Mouse (Mus musculus) hindbrain, postnatal 0 days (tissue): ENCODE measurements around the gene Aadacl4. TPM values are rescaled to one million over a fixed set of nuclear protein-coding genes. Genes with fewer than 3 reads are reported as not detected.
"Not testable (repeated sequence)": the region's sequence is repeated elsewhere in the genome, so short reads cannot be mapped to it uniquely, and the experiment has no call there.

ENCODE experiments used
- ATAC-seq: fragments of 200-750 bp; cut with Nextera tagmentation; 2 replicates; pipeline ENCODE4 v1.8.0; 2017; ENCODE audit warnings: mild to moderate bottlenecking, moderate TSS enrichment, moderate library complexity
- DNase-seq: peaks from one replicate; pipeline ENCODE4 v3.0.0-alpha.2; 2015; ENCODE audit warnings: low spot score
- H3K27ac ChIP-seq: fragments of 300-500 bp; sonication (generic); 2 replicates; pipeline ENCODE4 v1.5.1; 2014; ENCODE audit warnings: mild to moderate bottlenecking
- H3K27me3 ChIP-seq: fragments of 300-500 bp; sonication (generic); 2 replicates; pipeline ENCODE4 v1.6.1; 2014; ENCODE audit warnings: low read length, mixed read lengths; ENCODE audit not compliant: insufficient read depth
- H3K36me3 ChIP-seq: fragments of 300-500 bp; sonication (generic); 2 replicates; pipeline ENCODE4 v1.6.1; 2014; ENCODE audit warnings: low read length, mixed read lengths; ENCODE audit not compliant: insufficient read depth
- H3K4me1 ChIP-seq: fragments of 300-500 bp; sonication (generic); 2 replicates; pipeline ENCODE4 v1.6.1; 2014; ENCODE audit warnings: antibody characterized with exemption, low read length, mixed read lengths; ENCODE audit not compliant: insufficient read depth
- H3K4me2 ChIP-seq: fragments of 300-500 bp; sonication (generic); 2 replicates; pipeline ENCODE4 v1.6.1; 2014; ENCODE audit warnings: low read depth, mild to moderate bottlenecking, low read length, moderate library complexity, mixed read lengths
- H3K4me3 ChIP-seq: fragments of 300-500 bp; sonication (generic); 2 replicates; pipeline ENCODE4 v1.5.1; 2014; ENCODE audit warnings: low read length
- H3K9ac ChIP-seq: fragments of 300-500 bp; sonication (generic); replicated peaks from 2 replicates; pipeline ENCODE4 v1.6.1; 2014; ENCODE audit warnings: mild to moderate bottlenecking, low read length, moderate library complexity, mixed read lengths
- H3K9me3 ChIP-seq: fragments of 300-500 bp; sonication (generic); 2 replicates; pipeline ENCODE4 v1.6.1; 2016; ENCODE audit warnings: low read length, mixed read lengths
- CTCF ChIP-seq: IDR thresholded peaks from 2 replicates; pipeline ENCODE4 v1.5.1; 2016; ENCODE audit warnings: antibody characterized with exemption, control low read depth, low read depth
- WGBS: fragments of 180-500 bp; shearing (Covaris S2); extraction: QIAGEN DNeasy Blood & Tissue Kit; methylation state at CpG from one replicate; pipeline ENCODE4 v1.1.7; 2014; 5-methylcytosine and 5-hydroxymethylcytosine counted together
- polyA plus RNA-seq: library from polyadenylated mRNA; unstranded; fragments of >200 nt; fragmentation: Nextera tagmentation; extraction: Ambion mirVana; gene quantifications from 2 replicates; pipeline ENCODE4 v1.2.1, GENCODE M21; 2015
- total RNA-seq: library from RNA; depleted of rRNA; stranded (reverse); fragments of >200 nt; gene quantifications from 2 replicates; pipeline ENCODE4 v1.2.3, GENCODE M21; 2014; rRNA removed

Gene Aadacl4
- total RNA-seq (not detected in 2 replicates), polyA plus RNA-seq (not detected in 2 replicates)

- peaks cover 15% of the 10 kb centered on the region; the same call in 1 of the 2 replicates for H3K9me3 ChIP-seq
- H3K4me2 ChIP-seq, result no peak within 1 kb of the TSS
- H3K36me3 ChIP-seq, result no peaks in the 10 kb centered on the region
- no peaks in the 10 kb centered on the region for H3K27me3 ChIP-seq
- H3K4me3 ChIP-seq, result no peak within 1 kb of the TSS
- ATAC-seq (no peak), DNase-seq (no peak)
- H3K27ac ChIP-seq, result no peak within 1 kb of the TSS
- WGBS, result 44% methylated on average over 1 of the region's 1 CpGs
- H3K4me1 ChIP-seq, result no peaks in the 10 kb centered on the region
- no peak within 1 kb of the TSS for H3K9ac ChIP-seq
- TF ChIP-seq CTCF, result no peak
Observed at GRCm38 (mm10) chr4:144613407-144613806, at the start of gene Aadacl4. Gene Aadacl4, plus strand, starts transcription at chr4:144613707.

GRCm38 (mm10) chr4:144565034-144565433 is 48.5 kb upstream of the Aadacl4 start, which contains the start of gene Gm13124:
Gene Gm13124, minus strand, starts transcription at chr4:144565134.
- Histone ChIP-seq H3K4me1 (no peaks in the 10 kb centered on the region), H3K27me3 (no peaks in the 10 kb centered on the region), H3K9me3 (peaks cover 17% of the 10 kb centered on the region; the same call in 1 of the 2 replicates), H3K4me2 (no peak within 1 kb of the TSS), H3K27ac (no peak within 1 kb of the TSS), H3K36me3 (no peaks in the 10 kb centered on the region), H3K4me3 (no peak within 1 kb of the TSS), H3K9ac (no peak within 1 kb of the TSS)
- 93% methylated on average over 1 of the region's 1 CpGs for WGBS
- TF ChIP-seq CTCF, result no peak
- no peak for ATAC-seq
- no peak for DNase-seq

- H3K4me2 ChIP-seq, result no peak overlapping the region
- H3K27ac ChIP-seq, result no peak overlapping the region
- no peak for TF ChIP-seq CTCF
- peaks cover 10% of the 10 kb centered on the region; the same call in 1 of the 2 replicates for H3K9me3 ChIP-seq
- no peak overlapping the region for H3K4me3 ChIP-seq
- DNase-seq (no peak), ATAC-seq (no peak)
- H3K36me3 ChIP-seq, result no peaks in the 10 kb centered on the region
- H3K27me3 ChIP-seq, result no peaks in the 10 kb centered on the region
- H3K9ac ChIP-seq, result no peak overlapping the region
- no peaks in the 10 kb centered on the region for H3K4me1 ChIP-seq
Observed at GRCm38 (mm10) chr4:144567752-144568151, 45.8 kb upstream of the Aadacl4 start.

- H3K9ac ChIP-seq, H3K27ac ChIP-seq, H3K4me1 ChIP-seq, H3K36me3 ChIP-seq, H3K4me2 ChIP-seq, H3K27me3 ChIP-seq, ATAC-seq, H3K4me3 ChIP-seq, DNase-seq: not testable (repeated sequence)
- H3K9me3 ChIP-seq, result peaks cover 19% of the 10 kb centered on the region
- 81% methylated on average over 10 of the region's 16 CpGs for WGBS
Observed at GRCm38 (mm10) chr4:144586207-144586606, 27.3 kb upstream of the Aadacl4 start.

GRCm38 (mm10) chr4:144592790-144593189 is 20.7 kb upstream of the Aadacl4 start:
- Histone ChIP-seq H3K36me3 (no peaks in the 10 kb centered on the region), H3K27ac (no peak overlapping the region), H3K4me3 (no peak overlapping the region), H3K9ac (no peak overlapping the region), H3K4me2 (no peak overlapping the region), H3K4me1 (no peaks in the 10 kb centered on the region), H3K9me3 (peaks cover 23% of the 10 kb centered on the region), H3K27me3 (no peaks in the 10 kb centered on the region)
- no peak for DNase-seq
- no peak for ATAC-seq
- no peak for TF ChIP-seq CTCF

- Histone ChIP-seq H3K9ac (no peak overlapping the region), H3K27me3 (no peaks in the 10 kb centered on the region), H3K9me3 (peaks cover 18% of the 10 kb centered on the region; the same call in 1 of the 2 replicates), H3K36me3 (no peaks in the 10 kb centered on the region), H3K27ac (no peak overlapping the region), H3K4me2 (no peak overlapping the region), H3K4me3 (no peak overlapping the region), H3K4me1 (no peaks in the 10 kb centered on the region)
- ATAC-seq (no peak), DNase-seq (no peak)
- no peak for TF ChIP-seq CTCF
- WGBS, result 66% methylated on average over 1 of the region's 1 CpGs
Observed at GRCm38 (mm10) chr4:144614586-144614985, 1.1 kb downstream of the Aadacl4 start.

- Histone ChIP-seq H3K27ac (no peak overlapping the region), H3K4me3 (no peak overlapping the region), H3K4me2 (no peak overlapping the region), H3K9me3 (peaks cover 13% of the 10 kb centered on the region; the same call in 1 of the 2 replicates), H3K27me3 (no peaks in the 10 kb centered on the region), H3K9ac (no peak overlapping the region), H3K36me3 (no peaks in the 10 kb centered on the region), H3K4me1 (no peaks in the 10 kb centered on the region)
- ATAC-seq (no peak), DNase-seq (no peak)
- no peak for TF ChIP-seq CTCF
Observed at GRCm38 (mm10) chr4:144638263-144638662, 24.8 kb downstream of the Aadacl4 start.

Other genes with a start within 250 kb of the Aadacl4 start
- gene Pramef20, start 235.8 kb upstream of the Aadacl4 start, total RNA-seq, result not detected in 2 replicates
- not detected in 2 replicates for gene Pramef20, start 235.8 kb upstream of the Aadacl4 start, polyA plus RNA-seq
- not detected in 2 replicates for gene Pramef12, start 205.2 kb upstream of the Aadacl4 start, total RNA-seq
- not detected in 2 replicates for gene Pramef12, start 205.2 kb upstream of the Aadacl4 start, polyA plus RNA-seq
- not detected in 2 replicates for gene 1700012P22Rik, start 174.9 kb upstream of the Aadacl4 start, total RNA-seq
- 0.15 and 0.49 TPM in 2 replicates for gene 1700012P22Rik, start 174.9 kb upstream of the Aadacl4 start, polyA plus RNA-seq
- not detected in 2 replicates for gene Gm9944, start 160.4 kb upstream of the Aadacl4 start, total RNA-seq
- not detected in 2 replicates for gene Gm9944, start 160.4 kb upstream of the Aadacl4 start, polyA plus RNA-seq
- not detected in 2 replicates for gene Aadacl3, start 150.0 kb upstream of the Aadacl4 start, total RNA-seq
- not detected in 2 replicates for gene Aadacl3, start 150.0 kb upstream of the Aadacl4 start, polyA plus RNA-seq
- not detected in 2 replicates for gene 9430007A20Rik, start 93.9 kb upstream of the Aadacl4 start, total RNA-seq
- gene 9430007A20Rik, start 93.9 kb upstream of the Aadacl4 start, polyA plus RNA-seq, result not detected in 2 replicates
- not detected in 2 replicates for gene Gm13124, start 48.6 kb upstream of the Aadacl4 start, total RNA-seq
- not detected in 2 replicates for gene Gm13124, start 48.6 kb upstream of the Aadacl4 start, polyA plus RNA-seq
- gene Gm436, start 72.7 kb downstream of the Aadacl4 start, total RNA-seq, result not detected in 2 replicates
- gene Gm436, start 72.7 kb downstream of the Aadacl4 start, polyA plus RNA-seq, result not detected in 2 replicates
- gene Gm13178, start 107.7 kb downstream of the Aadacl4 start, total RNA-seq, result not detected in 2 replicates
- not detected in 2 replicates for gene Gm13178, start 107.7 kb downstream of the Aadacl4 start, polyA plus RNA-seq
- gene Gm438, start 172.9 kb downstream of the Aadacl4 start, total RNA-seq, result not detected in 2 replicates
- not detected in 2 replicates for gene Gm438, start 172.9 kb downstream of the Aadacl4 start, polyA plus RNA-seq